Mouse (Mus musculus) left cerebral cortex, adult 11 months (tissue): Measurements from ENCODE around the gene Zfp652.
"Not testable (repeated sequence)": the region's sequence is repeated elsewhere in the genome, so short reads cannot be mapped to it uniquely, and the experiment has no call there.

Source experiments
- DNase-seq: peaks from one replicate; pipeline ENCODE4 v3.0.0; 2022; ENCODE audit warnings: low spot score

Zfp652 gene

DNA sequence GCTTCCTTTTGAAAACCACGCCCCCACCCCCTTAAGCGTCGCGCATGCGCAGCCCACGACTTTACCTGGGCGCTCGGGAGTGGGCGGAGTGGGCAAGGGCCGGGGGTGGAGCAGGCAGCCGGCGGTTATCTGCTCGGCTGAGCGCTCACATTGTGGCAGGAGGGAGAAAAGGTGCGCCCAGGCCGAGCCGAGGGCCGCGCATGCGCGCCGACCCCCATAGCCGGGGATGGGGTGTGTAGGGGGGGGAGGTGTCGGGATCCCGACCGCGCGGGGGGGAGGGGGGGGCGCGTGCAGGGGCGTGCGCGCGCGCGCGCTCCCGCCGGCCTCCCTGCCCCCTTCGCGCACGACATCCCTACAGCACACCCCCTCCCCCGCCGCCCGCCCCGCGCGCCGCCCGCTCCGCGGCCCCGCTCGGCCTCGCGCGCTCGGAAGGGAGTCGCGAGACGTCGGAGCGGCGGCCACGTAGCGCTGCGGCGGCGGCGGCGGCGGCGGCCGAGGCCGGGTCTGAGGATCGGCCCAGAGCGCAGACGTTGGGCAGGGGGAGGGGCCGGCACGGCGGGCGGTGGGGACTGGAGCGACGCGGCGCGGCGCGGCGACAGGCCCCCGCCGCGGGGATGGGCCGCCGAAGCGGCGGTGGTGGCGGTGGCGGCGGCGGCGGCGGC is at the start of gene Zfp652:
TSS of gene Zfp652 (plus strand) at position 111 of the 662 bp plus-strand sequence.
- peak; percentile 65 for DNase-seq

DNA sequence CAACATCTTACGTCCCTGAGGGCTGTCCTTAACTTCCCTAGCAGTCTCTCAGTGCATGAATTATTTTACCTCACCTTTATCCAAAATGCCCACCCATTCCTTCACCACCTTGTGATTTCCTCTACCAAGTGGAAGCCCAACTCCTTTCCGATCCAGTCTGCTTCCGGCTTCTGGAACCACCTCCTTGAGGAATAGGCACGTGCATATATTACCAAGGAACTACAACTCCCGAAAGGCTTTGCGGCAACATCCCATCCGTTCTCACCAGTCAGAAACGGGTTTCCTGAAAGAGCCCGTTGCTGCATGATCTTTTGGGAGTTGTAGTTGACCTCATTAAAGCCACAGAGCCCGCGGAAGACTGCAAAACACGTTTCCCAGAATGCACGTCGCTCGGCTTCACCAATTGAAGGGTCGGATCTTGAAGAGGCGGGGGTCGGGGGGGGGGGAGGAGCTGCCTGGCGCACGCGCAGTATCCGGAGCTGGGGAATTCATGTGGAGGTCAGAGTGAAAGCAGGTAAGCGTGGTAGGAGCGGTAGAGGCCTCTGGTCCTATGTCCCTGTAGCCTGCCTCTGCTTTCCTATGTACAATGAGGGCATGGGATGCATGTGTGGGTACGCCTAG is 45.8 kb upstream of the Zfp652 start, which contains the start of gene Phb:
TSS of gene Phb (plus strand) at position 429 of the 621 bp plus-strand sequence.
- DNase-seq: peak; percentile 97

- no peak for DNase-seq
Measured at GRCm38 (mm10) chr11:95667177-95667576, 45.3 kb upstream of the Zfp652 start.

DNA sequence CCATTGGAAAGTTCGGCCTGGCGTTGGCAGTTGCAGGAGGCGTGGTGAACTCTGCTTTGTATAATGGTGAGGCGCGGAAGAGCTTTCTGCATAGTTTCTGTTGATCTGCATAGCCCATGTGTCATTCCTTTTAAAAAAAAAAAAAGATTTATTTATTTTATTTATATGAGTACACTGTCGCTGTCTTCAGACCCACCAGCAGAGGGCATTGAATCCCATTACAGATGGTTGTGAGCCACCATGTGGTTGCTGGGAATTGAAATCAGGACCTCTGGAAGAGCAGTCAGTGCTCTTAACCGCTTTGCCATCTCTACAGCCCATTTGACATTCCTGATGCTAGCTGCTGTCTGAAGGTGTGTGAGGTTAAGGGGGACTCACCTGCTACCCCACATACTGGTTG is 44.4 kb upstream of the Zfp652 start:
- DNase-seq: not testable (repeated sequence)

- DNase-seq: no peak
Measured at GRCm38 (mm10) chr11:95675498-95675897, 37.0 kb upstream of the Zfp652 start.

- DNase-seq: no peak
Measured at GRCm38 (mm10) chr11:95676307-95676706, 36.2 kb upstream of the Zfp652 start.

DNA sequence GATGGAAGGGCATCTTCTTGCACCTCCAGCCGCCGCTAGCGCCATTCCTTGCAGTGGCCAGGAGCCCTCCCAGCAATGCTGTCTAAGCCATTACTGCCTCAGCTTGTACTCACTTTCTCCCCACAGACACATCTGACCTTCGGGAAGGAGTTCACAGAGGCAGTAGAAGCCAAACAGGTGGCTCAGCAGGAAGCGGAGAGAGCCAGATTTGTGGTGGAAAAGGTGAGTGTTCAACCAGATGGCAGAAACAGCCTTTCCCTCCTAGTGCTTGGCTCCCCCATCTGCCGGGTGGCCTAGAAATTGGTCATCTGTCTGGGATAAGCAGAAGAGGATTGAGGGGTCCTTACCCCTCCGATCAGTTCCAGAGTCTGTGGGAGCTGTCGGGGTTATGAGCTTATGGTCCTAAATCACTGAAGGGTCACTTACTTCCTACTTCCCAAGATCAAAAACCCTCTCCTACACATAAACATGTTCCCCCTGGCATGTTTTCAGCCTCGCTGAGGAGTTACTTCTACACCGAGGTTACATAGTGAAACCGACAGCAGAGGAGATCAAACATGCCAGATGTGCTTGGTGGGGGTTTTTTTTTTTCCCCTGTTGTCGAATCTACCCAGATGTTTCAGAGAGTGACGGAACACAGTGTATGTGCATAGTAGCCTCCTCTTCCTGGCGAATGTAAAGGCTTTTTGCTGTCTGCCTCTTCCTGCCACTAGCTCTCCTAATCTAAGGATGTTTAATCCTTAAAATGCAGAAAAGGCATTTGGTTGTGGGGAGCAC is 34.4 kb upstream of the Zfp652 start:
- DNase-seq: no peak

- no peak for DNase-seq
Measured at GRCm38 (mm10) chr11:95681995-95682601, 30.4 kb upstream of the Zfp652 start.

DNA sequence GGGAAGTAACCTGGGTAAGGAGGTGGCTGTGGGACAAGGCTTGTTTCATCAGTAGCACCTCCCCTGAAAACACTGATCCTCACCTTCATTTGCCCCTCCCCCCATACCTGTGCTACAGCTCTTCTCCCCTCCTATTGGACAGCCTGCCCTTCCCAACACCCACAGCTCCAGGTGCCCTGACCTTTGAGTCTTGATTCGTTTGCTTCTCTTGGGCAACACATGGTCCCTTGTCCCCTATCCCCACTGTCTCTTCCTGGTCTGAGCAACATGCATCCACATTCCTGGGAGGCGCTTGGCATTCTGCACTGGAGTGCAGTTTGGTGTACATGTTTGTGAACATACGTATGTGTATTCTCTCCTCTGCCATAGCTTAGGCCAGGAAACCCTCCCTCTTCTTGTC is 29.5 kb upstream of the Zfp652 start:
- DNase-seq: no peak

GRCm38 (mm10) chr11:95686031-95686430 is 26.4 kb upstream of the Zfp652 start:
- DNase-seq: peak; percentile 74

- DNase-seq: no peak
Measured at GRCm38 (mm10) chr11:95687084-95687656, 25.3 kb upstream of the Zfp652 start.

DNA sequence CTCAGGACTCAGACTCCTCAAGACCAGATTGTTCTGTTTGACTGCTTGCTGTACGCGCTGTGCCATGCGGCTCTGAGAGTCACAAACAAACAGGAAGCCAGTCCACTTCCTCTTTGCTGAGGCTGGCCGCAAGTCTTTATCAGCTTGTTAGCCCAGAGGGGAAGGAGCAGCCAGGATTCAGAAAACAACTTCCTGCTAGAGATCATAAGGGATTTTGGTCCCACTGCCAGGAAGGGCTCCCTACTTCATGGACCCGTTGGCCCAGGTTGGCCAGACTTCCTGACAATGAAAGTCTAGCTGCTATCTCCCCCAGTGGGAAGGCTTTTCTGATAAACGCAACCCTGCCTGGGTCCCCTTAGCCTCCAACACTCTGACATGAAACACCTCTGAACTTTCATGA is 24.0 kb upstream of the Zfp652 start:
- DNase-seq: no peak

DNA sequence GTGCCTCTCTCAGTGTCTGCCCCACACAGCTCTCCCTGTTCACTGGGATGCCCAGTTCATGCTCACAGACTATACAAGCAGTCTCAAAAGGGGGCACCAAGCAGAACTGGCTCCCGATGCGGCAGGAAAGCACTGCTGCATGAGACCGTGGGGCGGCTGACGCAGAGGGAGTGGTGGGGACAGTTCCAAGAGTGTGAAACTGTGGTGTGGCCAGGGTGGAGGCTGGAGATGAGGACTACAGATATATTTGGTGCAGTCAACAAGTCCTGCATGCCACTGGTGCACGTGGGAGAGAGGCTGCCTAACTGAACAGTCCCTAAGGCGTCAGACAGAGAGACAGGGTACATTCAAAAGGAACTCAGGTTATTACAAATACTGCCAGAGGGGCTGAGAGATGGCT is 23.5 kb upstream of the Zfp652 start:
- DNase-seq: no peak

DNA sequence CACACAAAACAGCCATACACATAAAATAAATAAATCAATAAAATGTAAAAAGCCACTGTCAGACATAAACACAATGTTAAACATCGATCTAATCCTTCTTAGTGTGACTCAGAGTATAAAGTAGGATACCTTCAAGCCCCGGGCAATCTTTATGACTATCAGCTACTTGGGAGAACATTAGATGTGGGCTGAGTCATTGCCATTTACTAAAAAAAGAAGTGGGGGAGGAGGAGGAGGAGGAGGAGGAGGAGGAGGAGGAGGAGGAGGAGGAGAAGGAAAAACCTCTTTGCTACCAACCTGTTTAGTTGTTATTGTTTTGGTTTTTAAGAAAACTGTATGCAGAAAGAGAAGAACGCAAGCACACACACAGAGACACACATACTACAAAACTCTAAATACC is 22.9 kb upstream of the Zfp652 start:
- DNase-seq: no peak

- no peak for DNase-seq
Measured at GRCm38 (mm10) chr11:95698541-95698940, 13.9 kb upstream of the Zfp652 start.

GRCm38 (mm10) chr11:95700778-95701739 is 11.4 kb upstream of the Zfp652 start:
- DNase-seq: no peak

- no peak for DNase-seq
Measured at GRCm38 (mm10) chr11:95704032-95704969, 8.2 kb upstream of the Zfp652 start.

GRCm38 (mm10) chr11:95704970-95705330 is 7.5 kb upstream of the Zfp652 start:
- DNase-seq: no peak

- DNase-seq: no peak
Measured at GRCm38 (mm10) chr11:95709534-95710040, 2.9 kb upstream of the Zfp652 start.

DNA sequence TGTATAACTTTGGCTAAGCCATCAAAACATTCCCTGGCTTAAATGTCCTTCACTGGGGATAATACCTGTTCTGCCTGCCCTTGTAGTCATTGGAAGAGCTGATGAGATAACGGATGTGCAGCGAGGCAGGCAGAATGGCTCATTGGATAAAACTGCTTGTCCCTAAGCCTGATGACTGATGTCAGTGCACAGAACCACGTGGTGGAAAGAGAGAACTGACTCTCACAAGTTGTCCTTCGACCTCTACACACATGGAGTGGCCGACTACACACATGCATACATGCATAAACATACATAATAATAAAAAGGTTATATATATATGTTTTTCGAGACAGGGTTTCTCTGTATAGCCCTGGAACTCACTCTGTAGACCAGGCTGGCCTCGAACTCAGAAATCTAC is 2.0 kb upstream of the Zfp652 start:
- DNase-seq: no peak
